Comparison of ENCODE assay signal across 24 mouse cellular contexts in the genomic region with DNA sequence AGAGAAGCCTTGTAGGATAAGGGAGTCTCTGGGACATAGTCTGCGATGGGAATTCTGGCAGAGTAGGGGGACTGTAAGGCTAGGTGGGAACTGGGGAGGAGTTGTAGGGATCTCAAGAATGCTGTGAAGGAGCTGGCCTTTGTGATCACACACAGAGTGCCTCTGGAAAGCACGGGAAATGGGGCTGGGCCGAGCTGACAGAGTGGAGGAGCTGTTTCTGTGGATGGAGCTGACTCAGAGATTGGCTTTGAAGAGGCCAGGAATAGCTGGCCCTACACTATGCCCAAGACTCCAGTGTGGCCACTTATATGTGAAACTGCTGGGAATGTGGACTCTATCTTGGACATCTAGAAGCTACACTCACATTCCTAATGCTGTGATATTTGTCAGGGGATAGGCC. TPM values are rescaled to one million over a fixed set of nuclear protein-coding genes. Genes with fewer than 3 reads are reported as not detected.
DNase-seq lines count a peak whose midpoint lies in the region; ATAC-seq and TF ChIP-seq lines count a peak whose summit lies in the region.
"Had no signal": no experiment of that assay in that cellular context is flagged by ENCODE, and none has a peak within 500 bp of the region (broad histone marks: within the 10 kb centered on the region; RNA-seq: fewer than 3 reads in every experiment).

No protein-coding gene starts in this region.

- H3K9me3 ChIP-seq in intestine, postnatal 0 days (ENCODE audit: control insufficient read depth), result no peaks in the 10 kb centered on the region
- H3K9me3 ChIP-seq in intestine, embryonic 15.5 days, result no peaks in the 10 kb centered on the region
- H3K9me3 ChIP-seq in lung, postnatal 0 days (ENCODE audit: low read length), result no peaks in the 10 kb centered on the region
- H3K9me3 ChIP-seq: embryonic facial prominence, embryonic 12.5 days; G1E; heart, embryonic 15.5 days; hindbrain, embryonic 13.5 days; kidney, embryonic 15.5 days; limb, embryonic 12.5 days; liver, embryonic 15.5 days had no signal

- no peak overlapping the region for H3K4me2 ChIP-seq in intestine, postnatal 0 days (replicated peaks; ENCODE audit: low read depth)
- H3K4me2 ChIP-seq in intestine, embryonic 15.5 days (replicated peaks), result no peak overlapping the region
- H3K4me2 ChIP-seq in lung, postnatal 0 days (replicated peaks; ENCODE audit: low read depth, low read length), result no peak overlapping the region
- H3K4me2 ChIP-seq: embryonic facial prominence, embryonic 12.5 days; heart, embryonic 15.5 days; hindbrain, embryonic 13.5 days; kidney, embryonic 15.5 days; limb, embryonic 12.5 days; liver, embryonic 15.5 days had no signal

- H3K27me3 ChIP-seq in intestine, postnatal 0 days (replicated peaks; ENCODE audit: control insufficient read depth, insufficient read depth, low read length), result no peaks in the 10 kb centered on the region
- no peaks in the 10 kb centered on the region for H3K27me3 ChIP-seq in intestine, embryonic 15.5 days (replicated peaks)
- no peaks in the 10 kb centered on the region for H3K27me3 ChIP-seq in lung, postnatal 0 days (replicated peaks; ENCODE audit: insufficient read depth, low read length)
- H3K27me3 ChIP-seq: embryonic facial prominence, embryonic 12.5 days; heart, embryonic 15.5 days; hindbrain, embryonic 13.5 days; kidney, embryonic 15.5 days; limb, embryonic 12.5 days; liver, embryonic 15.5 days; Patski had no signal

- H3K9ac ChIP-seq in intestine, postnatal 0 days (ENCODE audit: low read depth, low read length), result no peak overlapping the region
- no peak overlapping the region for H3K9ac ChIP-seq in intestine, embryonic 15.5 days
- no peak overlapping the region for H3K9ac ChIP-seq in lung, postnatal 0 days (replicated peaks; ENCODE audit: low read depth)
- H3K9ac ChIP-seq: embryonic facial prominence, embryonic 12.5 days; forebrain, postnatal 0 days; heart, embryonic 15.5 days; hindbrain, embryonic 13.5 days; kidney, embryonic 15.5 days; limb, embryonic 12.5 days; liver, embryonic 15.5 days had no signal

- 25% methylated on average over 3 of the region's 3 CpGs for WGBS in intestine, postnatal 0 days
- WGBS in intestine, embryonic 15.5 days, result 32% methylated on average over 3 of the region's 3 CpGs
- 10% methylated on average over 3 of the region's 3 CpGs for WGBS in lung, postnatal 0 days

- H3K36me3 ChIP-seq in intestine, postnatal 0 days (ENCODE audit: control insufficient read depth, insufficient read depth), result peaks cover 9% of the 10 kb centered on the region
- H3K36me3 ChIP-seq in intestine, embryonic 15.5 days, result no peaks in the 10 kb centered on the region
- no peaks in the 10 kb centered on the region for H3K36me3 ChIP-seq in lung, postnatal 0 days (ENCODE audit: insufficient read depth, low read length)
- H3K36me3 ChIP-seq: embryonic facial prominence, embryonic 12.5 days; heart, embryonic 15.5 days; kidney, embryonic 15.5 days had no signal

- no peak overlapping the region for H3K4me3 ChIP-seq in intestine, postnatal 0 days (ENCODE audit: low read depth, low read length)
- H3K4me3 ChIP-seq in intestine, embryonic 15.5 days (replicated peaks), result no peak overlapping the region
- H3K4me3 ChIP-seq in lung, postnatal 0 days (ENCODE audit: low read depth, low read length), result no peak overlapping the region
- H3K4me3 ChIP-seq: embryonic facial prominence, embryonic 12.5 days; heart, embryonic 15.5 days; hindbrain, embryonic 13.5 days; kidney, embryonic 15.5 days; limb, embryonic 12.5 days; liver, embryonic 15.5 days had no signal

- no peak for TF ChIP-seq CTCF in intestine, postnatal 0 days (IDR thresholded peaks at IDR 0.05; ENCODE audit: low read depth)
- TF ChIP-seq CTCF in lung, postnatal 0 days (IDR thresholded peaks at IDR 0.05), result no peak

- no peak for DNase-seq in frontal cortex, postnatal 14 days (ENCODE audit: low spot score in 2 of 2)
- DNase-seq in lung, postnatal 0 days (ENCODE audit: low spot score), result peak; percentile 25
- no peak for DNase-seq in lung, postnatal 10 days
- DNase-seq in urinary bladder, postnatal 25 days (ENCODE audit: low spot score), result no peak
- DNase-seq: adrenal gland, postnatal 10 days; cerebellum, adult 8-10 months; embryo, embryonic 11 days; forebrain, postnatal 0 days; gastrocnemius, postnatal 14 days; kidney, adult 11 months; kidney, postnatal 25 days; lung, postnatal 14 days; midbrain, embryonic 14.5 days had no signal

- H3K27ac ChIP-seq in intestine, postnatal 0 days (ENCODE audit: low read depth, low read length), result 0 out of 2 replicates have a peak overlapping the region, but pooled peaks have one; percentile 21
- H3K27ac ChIP-seq in intestine, embryonic 15.5 days, result no peak overlapping the region
- no peak overlapping the region for H3K27ac ChIP-seq in lung, postnatal 0 days (ENCODE audit: low read length)
- H3K27ac ChIP-seq: embryonic facial prominence, embryonic 12.5 days; heart, embryonic 15.5 days; hindbrain, embryonic 13.5 days; kidney, embryonic 15.5 days; limb, embryonic 12.5 days; liver, embryonic 15.5 days had no signal

- TF ChIP-seq EP300 in lung, postnatal 0 days (IDR thresholded peaks at IDR 0.05), result no peak

- ATAC-seq in frontal cortex, adult (ENCODE audit: low TSS enrichment), result peak; percentile 31; the same call in 1 of the 2 replicates
- no peak for ATAC-seq in intestine, postnatal 0 days
- ATAC-seq in intestine, embryonic 15.5 days, result no peak
- ATAC-seq in lung, postnatal 0 days, result peak; percentile 63
- ATAC-seq: forebrain, postnatal 0 days; Patski had no signal

- H3K4me1 ChIP-seq in intestine, postnatal 0 days (replicated peaks; ENCODE audit: control insufficient read depth, insufficient read depth, low read length), result no peaks in the 10 kb centered on the region
- H3K4me1 ChIP-seq in intestine, embryonic 15.5 days (replicated peaks), result peaks cover 5% of the 10 kb centered on the region; the same call in 1 of the 2 replicates
- no peaks in the 10 kb centered on the region for H3K4me1 ChIP-seq in lung, postnatal 0 days (ENCODE audit: insufficient read depth, low read depth, low read length)
- H3K4me1 ChIP-seq: hindbrain, embryonic 13.5 days had no signal

RNA-seq across cellular contexts. Expression of a gene that starts 17.4 kb away (rescaled TPM):
- 0.24 and 0.26 TPM in 2 replicates for polyA plus RNA-seq in intestine, postnatal 0 days (2015; fragmentation: Nextera tagmentation; extraction: Ambion mirVana)
- 0.38 and 0.76 TPM in 2 replicates for polyA plus RNA-seq in intestine, embryonic 15.5 days (2015; fragmentation: Nextera tagmentation; extraction: Ambion mirVana)
- polyA plus RNA-seq in lung, postnatal 0 days (2015; fragmentation: Nextera tagmentation; extraction: Ambion mirVana), result 0.63 and 1.0 TPM in 2 replicates
- polyA plus RNA-seq: Patski had no signal

Comparison
In these comparisons a context has a peak if more than half of its experiments do, and no peak if none do; other contexts are left out.
1. ATAC-seq: peak in frontal cortex, adult (single experiment) and lung, postnatal 0 days (single experiment); none in intestine, postnatal 0 days (single experiment) and intestine, embryonic 15.5 days (single experiment).